Mouse (Mus musculus): ENCODE data around the gene Rnf220.

- TF ChIP-seq CTCF (IDR thresholded peaks at IDR 0.05) (no peak), EP300 (IDR thresholded peaks at IDR 0.05) (no peak)
Measured at GRCm38 (mm10) chr4:117309427-117309826, 187.4 kb downstream of the Rnf220 start.

Measured in lung, postnatal 0 days (tissue).